Mouse (Mus musculus): ENCODE data around the gene AA986860. TPM values are rescaled to one million over a fixed set of nuclear protein-coding genes. Genes with fewer than 3 reads are reported as not detected.

The AA986860 gene
- total RNA-seq, 2 experiments from 2014 or later, result 0.30 to 0.38 TPM

- DNase-seq, result no peak
- intact Hi-C loops (cut with DNase I), result no loop called here
Observed at GRCm38 (mm10) chr1:130770487-130770886, 38.7 kb downstream of the AA986860 start.

- intact Hi-C loops (cut with DNase I), result no loop called here
- no peak for DNase-seq
Observed at GRCm38 (mm10) chr1:130770981-130771494, 39.3 kb downstream of the AA986860 start.

- intact Hi-C loops (cut with DNase I), result no loop called here
Observed at GRCm38 (mm10) chr1:130775234-130775633, 43.5 kb downstream of the AA986860 start.

GRCm38 (mm10) chr1:130775691-130776331, 44.0 kb downstream of the AA986860 start:
- DNase-seq, result no peak
- intact Hi-C loops (cut with DNase I), result no loop called here

More at GRCm38 (mm10) chr1:130775234-130775633, 43.5 kb downstream of the AA986860 start:
- no peak for DNase-seq

GRCm38 (mm10) chr1:130776645-130777044, 44.9 kb downstream of the AA986860 start:
- DNase-seq, result no peak

GRCm38 (mm10) chr1:130779867-130780266, 48.1 kb downstream of the AA986860 start:
- intact Hi-C loops (cut with DNase I), result no loop called here
- DNase-seq, result no peak

More at GRCm38 (mm10) chr1:130776645-130777044, 44.9 kb downstream of the AA986860 start:
- intact Hi-C loops (cut with DNase I), result no loop called here

- intact Hi-C loops (cut with DNase I), result no loop called here
- peak; percentile 8 for DNase-seq
Observed at GRCm38 (mm10) chr1:130784054-130784453, 52.3 kb downstream of the AA986860 start.

GRCm38 (mm10) chr1:130787001-130787400, 55.2 kb downstream of the AA986860 start:
- DNase-seq, result peak; percentile 5
- intact Hi-C loops (cut with DNase I), result loop anchor here (5.0 kb wide), 1 partner anchor 270 kb away; no protein-coding TSS in a partner anchor

GRCm38 (mm10) chr1:130789512-130790451, 58.0 kb downstream of the AA986860 start:
- intact Hi-C loops (cut with DNase I), result loop anchor here (5.0 kb wide), 1 partner anchor 268 kb away; no protein-coding TSS in a partner anchor
- DNase-seq, result no peak

Other genes with a start within 250 kb of the AA986860 start
- not detected for gene Zp3r, start 102.4 kb upstream of the AA986860 start, total RNA-seq (2021)
- not detected for gene C4bp, start 70.3 kb upstream of the AA986860 start, total RNA-seq (2021)
- not detected for gene Gm29427, start 16.2 kb upstream of the AA986860 start, total RNA-seq (2021)
- 10 to 100 TPM; 11.1 to 12.0 TPM for gene Yod1, start 14.6 kb upstream of the AA986860 start, total RNA-seq (2021)
- gene Pfkfb2, start 2.7 kb upstream of the AA986860 start, total RNA-seq (2021), result 10 to 100 TPM; 52.4 to 53.6 TPM
- not detected for gene Fcamr, start 68.9 kb downstream of the AA986860 start, total RNA-seq (2021)
- gene Pigr, start 94.7 kb downstream of the AA986860 start, total RNA-seq (2021), result not detected
- gene Fcmr, start 133.7 kb downstream of the AA986860 start, total RNA-seq (2021), result 1 to 10 TPM in 1 of 2 experiments, not detected in 1; 1.1 TPM
- not detected for gene Il24, start 155.5 kb downstream of the AA986860 start, total RNA-seq (2021)
- not detected for gene Il20, start 179.5 kb downstream of the AA986860 start, total RNA-seq (2021)
- not detected for gene Il19, start 208.1 kb downstream of the AA986860 start, total RNA-seq (2021)